Mouse (Mus musculus) cerebellum, adult 2 months (tissue): ENCODE results near the gene Rprd1b.
A peak's percentile ranks its signal among the peaks of the same experiment; 100 is the strongest.

ENCODE experiments used
- CTCF ChIP-seq: fragments of 200-500 bp; IDR thresholded peaks from 2 replicates; pipeline ENCODE4 v1.5.1; 2011; ENCODE audit warnings: low read depth, mild to moderate bottlenecking, control low read depth, low read length, moderate library complexity, borderline replicate concordance; ENCODE audit not compliant: insufficient read depth
- POLR2A ChIP-seq: fragments of 200-500 bp; IDR thresholded peaks from 2 replicates; pipeline ENCODE4 v1.6.1; 2011; ENCODE audit warnings: low read length, control low read depth, borderline replicate concordance; ENCODE audit not compliant: insufficient read depth

GRCm38 (mm10) chr2:157989946-157990345 is 38.4 kb upstream of the Rprd1b start:
- TF ChIP-seq CTCF = peak; percentile 48; the same call in 1 of the 2 replicates
- no peak for TF ChIP-seq POLR2A
